Mouse (Mus musculus): ENCODE results near the gene Arl4a. TPM values are rescaled to one million over a fixed set of nuclear protein-coding genes. Genes with fewer than 3 reads are reported as not detected.

The Arl4a gene
- polyA plus RNA-seq, 1 experiment from 2014 or later = 46.0 TPM

- H3K27ac ChIP-seq (ENCODE audit: low read length) = no peak overlapping the region
- no peak for ATAC-seq (ENCODE audit: insufficient number of reproducible peaks, insufficient read depth, low FRiP score, low read depth)
These were observed 69.7 kb downstream of the Arl4a start for GRCm38 (mm10) chr12:39968109-39968508.

GRCm38 (mm10) chr12:39959166-39959565 lies 78.7 kb downstream of the Arl4a start:
- WGBS = 85% methylated on average over 8 of the region's 8 CpGs
- Histone ChIP-seq H3K4me1 (ENCODE audit: control insufficient read depth, insufficient read depth, low read length) (no peaks in the 10 kb centered on the region), H3K9ac (replicated peaks; ENCODE audit: low read depth, low read length) (no peak overlapping the region), H3K27ac (ENCODE audit: low read length) (no peak overlapping the region), H3K9me3 (ENCODE audit: control insufficient read depth, low read depth, low read length) (no peaks in the 10 kb centered on the region), H3K36me3 (ENCODE audit: control insufficient read depth, insufficient read depth, low read length) (no peaks in the 10 kb centered on the region), H3K4me2 (replicated peaks; ENCODE audit: low read depth, low read length) (no peak overlapping the region), H3K4me3 (ENCODE audit: low read depth, low read length) (no peak overlapping the region), H3K27me3 (ENCODE audit: control insufficient read depth, insufficient read depth, low read length) (no peaks in the 10 kb centered on the region)
- ATAC-seq (ENCODE audit: insufficient number of reproducible peaks, insufficient read depth, low FRiP score, low read depth) = no peak

More at GRCm38 (mm10) chr12:39968109-39968508, 69.7 kb downstream of the Arl4a start:
- Histone ChIP-seq H3K36me3 (ENCODE audit: control insufficient read depth, insufficient read depth, low read length) (no peaks in the 10 kb centered on the region), H3K4me2 (replicated peaks; ENCODE audit: low read depth, low read length) (no peak overlapping the region), H3K9me3 (ENCODE audit: control insufficient read depth, low read depth, low read length) (no peaks in the 10 kb centered on the region), H3K4me3 (ENCODE audit: low read depth, low read length) (no peak overlapping the region), H3K4me1 (ENCODE audit: control insufficient read depth, insufficient read depth, low read length) (no peaks in the 10 kb centered on the region), H3K27me3 (ENCODE audit: control insufficient read depth, insufficient read depth, low read length) (no peaks in the 10 kb centered on the region), H3K9ac (replicated peaks; ENCODE audit: low read depth, low read length) (no peak overlapping the region)
- 94% methylated on average over 3 of the region's 3 CpGs for WGBS

GRCm38 (mm10) chr12:39957931-39958671 lies 79.7 kb downstream of the Arl4a start:
- no peak for ATAC-seq (ENCODE audit: insufficient number of reproducible peaks, insufficient read depth, low FRiP score, low read depth)

DNA sequence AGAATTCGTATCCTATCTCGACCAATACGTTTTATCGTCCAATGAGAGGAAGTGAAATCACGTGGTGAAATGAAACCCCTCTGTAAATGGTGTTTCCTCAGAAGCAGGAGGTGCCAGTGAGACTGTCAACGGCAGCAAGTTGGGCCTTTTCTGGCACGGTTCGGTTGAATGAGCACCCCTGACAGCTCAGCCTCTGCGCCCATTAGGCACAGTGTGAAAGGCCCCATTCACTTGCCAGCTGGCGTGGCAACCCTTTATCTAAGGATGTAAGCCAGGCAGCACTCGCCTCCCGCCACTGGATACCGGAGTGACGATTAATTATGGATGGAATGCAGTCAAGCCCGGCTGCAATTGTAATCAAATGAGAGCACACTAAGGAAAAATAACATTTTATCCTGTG lies 81.4 kb downstream of the Arl4a start:
- Histone ChIP-seq H3K4me3 (ENCODE audit: low read depth, low read length) (no peak overlapping the region), H3K4me1 (ENCODE audit: control insufficient read depth, insufficient read depth, low read length) (no peaks in the 10 kb centered on the region), H3K27ac (ENCODE audit: low read length) (no peak overlapping the region), H3K27me3 (ENCODE audit: control insufficient read depth, insufficient read depth, low read length) (no peaks in the 10 kb centered on the region), H3K4me2 (replicated peaks; ENCODE audit: low read depth, low read length) (no peak overlapping the region), H3K9me3 (ENCODE audit: control insufficient read depth, low read depth, low read length) (no peaks in the 10 kb centered on the region), H3K9ac (replicated peaks; ENCODE audit: low read depth, low read length) (no peak overlapping the region), H3K36me3 (ENCODE audit: control insufficient read depth, insufficient read depth, low read length) (no peaks in the 10 kb centered on the region)
- 69% methylated on average over 15 of the region's 15 CpGs for WGBS
- no peak for ATAC-seq (ENCODE audit: insufficient number of reproducible peaks, insufficient read depth, low FRiP score, low read depth)

More at GRCm38 (mm10) chr12:39957931-39958671, 79.7 kb downstream of the Arl4a start:
- WGBS = 50% methylated on average over 8 of the region's 8 CpGs
- Histone ChIP-seq H3K9ac (replicated peaks; ENCODE audit: low read depth, low read length) (no peak overlapping the region), H3K4me2 (replicated peaks; ENCODE audit: low read depth, low read length) (no peak overlapping the region), H3K9me3 (ENCODE audit: control insufficient read depth, low read depth, low read length) (no peaks in the 10 kb centered on the region), H3K27ac (ENCODE audit: low read length) (no peak overlapping the region), H3K36me3 (ENCODE audit: control insufficient read depth, insufficient read depth, low read length) (no peaks in the 10 kb centered on the region), H3K27me3 (ENCODE audit: control insufficient read depth, insufficient read depth, low read length) (no peaks in the 10 kb centered on the region), H3K4me3 (ENCODE audit: low read depth, low read length) (no peak overlapping the region), H3K4me1 (ENCODE audit: control insufficient read depth, insufficient read depth, low read length) (no peaks in the 10 kb centered on the region)

Other genes starting within 250 kb of the Arl4a start
- 3.9 and 5.2 TPM in 2 replicates for gene Scin, start 96.2 kb upstream of the Arl4a start, polyA plus RNA-seq (2014; fragmentation: Nextera tagmentation; extraction: Ambion mirVana)
- not detected in 2 replicates for gene Lsmem1, start 161.5 kb upstream of the Arl4a start, polyA plus RNA-seq (2014; fragmentation: Nextera tagmentation; extraction: Ambion mirVana)
- 86.2 and 101 TPM in 2 replicates for gene Ifrd1, start 210.5 kb upstream of the Arl4a start, polyA plus RNA-seq (2014; fragmentation: Nextera tagmentation; extraction: Ambion mirVana)